Mouse (Mus musculus): ENCODE results near the gene 1700123O20Rik. TPM values are rescaled to one million over a fixed set of nuclear protein-coding genes. Genes with fewer than 3 reads are reported as not detected.

Gene 1700123O20Rik
- polyA plus RNA-seq, 1 experiment from 2014 or later = 78.9 TPM

DNA sequence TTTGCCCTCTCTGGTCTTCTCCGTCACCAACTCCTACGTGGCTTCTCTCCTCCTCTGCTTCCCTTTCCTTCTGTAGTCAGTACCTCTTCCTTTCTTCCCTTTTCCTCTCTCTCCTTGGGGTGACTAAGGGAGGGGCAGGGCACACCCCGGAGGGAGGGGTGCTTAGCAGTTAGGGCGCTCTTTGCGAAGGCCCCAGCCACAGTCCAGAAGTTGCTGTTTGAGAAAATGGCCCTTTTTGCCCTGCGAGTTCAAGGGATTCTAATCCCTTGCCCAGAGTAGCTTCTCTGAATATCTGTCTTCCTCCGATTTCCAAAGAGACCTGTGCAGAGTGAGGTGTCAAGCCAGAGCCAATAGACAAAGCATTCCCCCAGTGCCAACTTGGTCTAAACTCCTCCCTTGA, 26.1 kb downstream of the 1700123O20Rik start, which contains the start of gene Cebpe:
Gene Cebpe (minus strand): TSS at position 101 of the 400 bp plus-strand sequence.
- no peak for ATAC-seq (ENCODE audit: low read depth)
- H3K36me3 ChIP-seq (ENCODE audit: control insufficient read depth, insufficient read depth, low read length) = no peaks in the 10 kb centered on the region
- H3K4me1 ChIP-seq (replicated peaks; ENCODE audit: control insufficient read depth, insufficient read depth, low read length) = peaks cover 7% of the 10 kb centered on the region; the same call in 1 of the 2 replicates
- WGBS = 79% methylated on average over 7 of the region's 7 CpGs
- no peak within 1 kb of the TSS for H3K4me3 ChIP-seq (ENCODE audit: low read length)
- no peaks in the 10 kb centered on the region for H3K27me3 ChIP-seq (ENCODE audit: control insufficient read depth, insufficient read depth, low read depth, low read length)
- H3K27ac ChIP-seq (ENCODE audit: low read length) = peak within 1 kb of the TSS; percentile 33; the same call in 1 of the 2 replicates
- H3K4me2 ChIP-seq (ENCODE audit: low read depth, low read length) = no peak within 1 kb of the TSS
- peak within 1 kb of the TSS; percentile 5; the same call in 1 of the 2 replicates for H3K9ac ChIP-seq (ENCODE audit: low read length)
- no peaks in the 10 kb centered on the region for H3K9me3 ChIP-seq (ENCODE audit: control insufficient read depth, low read length)

DNA sequence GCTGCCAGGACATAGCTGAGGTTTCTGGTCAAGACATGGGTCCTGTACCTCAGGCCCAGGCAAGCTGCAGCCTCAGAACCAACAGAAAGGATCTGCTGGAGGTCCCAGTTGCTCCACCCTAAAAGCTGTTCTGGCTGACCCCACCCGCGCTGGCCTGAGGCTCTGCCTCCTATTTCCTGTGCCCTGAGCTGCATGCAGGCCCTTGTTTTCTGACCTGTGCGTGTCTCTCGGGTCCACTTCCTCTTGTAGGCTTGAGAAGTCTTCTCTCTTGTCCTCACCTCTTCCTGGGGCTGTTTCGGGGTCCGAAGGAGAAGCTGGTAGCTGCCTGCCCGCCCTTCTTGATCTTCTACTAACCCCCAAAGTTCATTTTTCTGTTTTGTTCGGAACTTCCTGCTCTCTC, 26.8 kb downstream of the 1700123O20Rik start:
- Histone ChIP-seq H3K9me3 (ENCODE audit: control insufficient read depth, low read length) (no peaks in the 10 kb centered on the region), H3K36me3 (ENCODE audit: control insufficient read depth, insufficient read depth, low read length) (no peaks in the 10 kb centered on the region), H3K4me2 (ENCODE audit: low read depth, low read length) (no peak overlapping the region), H3K4me1 (replicated peaks; ENCODE audit: control insufficient read depth, insufficient read depth, low read length) (peaks cover 7% of the 10 kb centered on the region; the same call in 1 of the 2 replicates), H3K4me3 (ENCODE audit: low read length) (no peak overlapping the region), H3K27me3 (ENCODE audit: control insufficient read depth, insufficient read depth, low read depth, low read length) (no peaks in the 10 kb centered on the region), H3K9ac (ENCODE audit: low read length) (peak overlapping the region; percentile 5; the same call in 1 of the 2 replicates), H3K27ac (ENCODE audit: low read length) (peak overlapping the region; percentile 33; the same call in 1 of the 2 replicates)
- 62% methylated on average over 8 of the region's 8 CpGs for WGBS
- 0 out of 2 replicates have a peak, but pooled peaks have one; percentile 24 for ATAC-seq (ENCODE audit: low read depth)

DNA sequence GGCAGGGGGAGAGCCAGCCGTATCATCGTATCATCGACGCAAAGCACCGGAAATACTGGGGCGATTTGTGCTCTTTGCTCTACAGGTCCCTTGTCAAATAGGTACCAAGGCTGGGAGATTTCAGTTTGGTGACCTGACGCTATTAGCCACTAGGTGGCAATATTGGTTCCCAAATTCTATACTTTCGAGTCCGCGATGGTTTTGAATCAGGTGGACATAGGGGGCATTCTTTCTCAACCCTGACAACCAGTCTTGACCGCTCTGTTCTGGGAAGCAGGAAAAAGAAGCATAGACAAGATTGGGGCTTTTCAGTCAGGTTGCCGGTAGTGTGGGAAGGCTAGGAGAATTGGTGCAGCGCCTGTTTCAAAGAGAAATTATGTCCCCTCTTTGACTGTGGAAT, 28.1 kb downstream of the 1700123O20Rik start:
- H3K27me3 ChIP-seq (ENCODE audit: control insufficient read depth, insufficient read depth, low read depth, low read length) = no peaks in the 10 kb centered on the region
- H3K4me3 ChIP-seq (ENCODE audit: low read length) = peak overlapping the region; percentile 46
- no peak overlapping the region for H3K27ac ChIP-seq (ENCODE audit: low read length)
- ATAC-seq (ENCODE audit: low read depth) = peak; percentile 56; the same call in 1 of the 2 replicates
- H3K9me3 ChIP-seq (ENCODE audit: control insufficient read depth, low read length) = no peaks in the 10 kb centered on the region
- WGBS = under 1% methylated on average over 13 of the region's 13 CpGs
- H3K4me1 ChIP-seq (replicated peaks; ENCODE audit: control insufficient read depth, insufficient read depth, low read length) = peaks cover 7% of the 10 kb centered on the region; the same call in 1 of the 2 replicates
- peak overlapping the region; percentile 81 for H3K4me2 ChIP-seq (ENCODE audit: low read depth, low read length)
- no peaks in the 10 kb centered on the region for H3K36me3 ChIP-seq (ENCODE audit: control insufficient read depth, insufficient read depth, low read length)
- no peak overlapping the region for H3K9ac ChIP-seq (ENCODE audit: low read length)

DNA sequence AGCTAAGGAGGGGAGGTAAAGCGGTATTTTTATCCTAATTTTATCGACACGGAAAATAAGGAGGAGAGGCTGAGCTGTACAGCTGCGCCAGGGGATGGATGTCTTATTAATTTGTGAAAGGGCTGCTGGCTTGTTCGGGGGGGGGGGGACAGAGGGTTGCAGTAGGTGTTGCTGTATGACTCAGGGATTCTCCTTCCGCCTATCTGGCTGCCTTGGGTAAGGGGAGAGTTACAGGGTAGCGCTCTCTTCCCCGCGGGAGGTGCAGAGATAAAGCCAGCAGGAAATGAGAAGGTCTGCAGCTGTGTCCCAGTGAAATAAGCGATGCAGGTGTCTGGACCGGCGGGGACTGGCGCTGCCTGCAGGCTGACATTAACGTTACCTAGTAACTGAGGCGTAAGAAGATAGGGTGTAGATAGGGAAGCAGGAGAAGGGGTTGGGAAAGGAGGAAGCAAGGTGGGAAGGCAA, 28.6 kb downstream of the 1700123O20Rik start:
- Histone ChIP-seq H3K9me3 (ENCODE audit: control insufficient read depth, low read length) (no peaks in the 10 kb centered on the region), H3K9ac (ENCODE audit: low read length) (peak overlapping the region; percentile 32), H3K4me3 (ENCODE audit: low read length) (peak overlapping the region; percentile 46), H3K27me3 (ENCODE audit: control insufficient read depth, insufficient read depth, low read depth, low read length) (no peaks in the 10 kb centered on the region), H3K4me2 (ENCODE audit: low read depth, low read length) (peak overlapping the region; percentile 81), H3K4me1 (replicated peaks; ENCODE audit: control insufficient read depth, insufficient read depth, low read length) (peaks cover 7% of the 10 kb centered on the region; the same call in 1 of the 2 replicates), H3K27ac (ENCODE audit: low read length) (no peak overlapping the region), H3K36me3 (ENCODE audit: control insufficient read depth, insufficient read depth, low read length) (no peaks in the 10 kb centered on the region)
- ATAC-seq (ENCODE audit: low read depth) = peak; percentile 26; the same call in 1 of the 2 replicates
- 2% methylated on average over 15 of the region's 15 CpGs for WGBS

DNA sequence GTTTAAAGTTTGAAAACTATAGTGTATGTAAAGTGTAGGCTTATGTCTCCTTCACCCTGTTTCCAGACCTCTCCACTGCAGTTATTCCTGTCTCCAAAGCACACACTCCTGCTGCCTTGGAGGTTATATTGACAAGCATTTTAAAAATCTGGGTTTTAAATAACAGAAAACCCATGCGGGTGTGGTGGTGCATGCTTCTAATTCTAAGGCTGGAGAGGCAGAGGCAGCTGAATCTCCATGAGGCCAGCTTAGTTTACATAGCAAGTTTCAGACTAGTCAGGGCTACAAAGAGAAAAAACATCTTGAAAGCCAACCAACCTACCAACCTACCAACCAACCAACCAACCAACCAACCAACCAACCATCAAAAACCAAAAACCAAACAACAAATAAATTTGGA, 29.4 kb downstream of the 1700123O20Rik start:
- no peak for ATAC-seq (ENCODE audit: low read depth)
- Histone ChIP-seq H3K27me3 (ENCODE audit: control insufficient read depth, insufficient read depth, low read depth, low read length) (no peaks in the 10 kb centered on the region), H3K27ac (ENCODE audit: low read length) (no peak overlapping the region), H3K4me3 (ENCODE audit: low read length) (no peak overlapping the region), H3K4me1 (replicated peaks; ENCODE audit: control insufficient read depth, insufficient read depth, low read length) (peaks cover 7% of the 10 kb centered on the region; the same call in 1 of the 2 replicates), H3K9ac (ENCODE audit: low read length) (no peak overlapping the region), H3K4me2 (ENCODE audit: low read depth, low read length) (no peak overlapping the region), H3K36me3 (ENCODE audit: control insufficient read depth, insufficient read depth, low read length) (no peaks in the 10 kb centered on the region), H3K9me3 (ENCODE audit: control insufficient read depth, low read length) (no peaks in the 10 kb centered on the region)
- 88% methylated on average over 1 of the region's 1 CpGs for WGBS

DNA sequence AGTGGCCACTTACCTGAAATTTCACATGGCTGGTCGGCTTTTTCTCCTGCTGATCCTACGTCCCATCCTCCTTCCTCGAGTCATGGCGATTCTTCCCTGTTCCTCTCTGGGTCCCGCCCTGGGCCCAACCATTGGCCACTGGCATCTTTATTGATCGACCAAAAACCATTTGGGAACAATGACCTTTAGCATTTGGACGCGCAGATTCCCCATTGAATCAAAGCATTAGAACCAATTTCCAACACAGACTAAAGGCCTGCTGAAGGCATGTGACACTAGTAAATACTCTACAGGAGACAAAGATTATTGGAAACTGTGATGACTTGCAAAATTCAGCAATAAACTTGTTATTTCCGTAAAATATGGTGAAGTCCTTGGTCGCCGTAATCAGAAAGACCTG, 34.0 kb downstream of the 1700123O20Rik start:
- 86% methylated on average over 11 of the region's 11 CpGs for WGBS
- H3K27ac ChIP-seq (ENCODE audit: low read length) = no peak overlapping the region
- no peaks in the 10 kb centered on the region for H3K27me3 ChIP-seq (ENCODE audit: control insufficient read depth, insufficient read depth, low read depth, low read length)
- H3K9me3 ChIP-seq (ENCODE audit: control insufficient read depth, low read length) = no peaks in the 10 kb centered on the region
- H3K4me2 ChIP-seq (ENCODE audit: low read depth, low read length) = no peak overlapping the region
- no peaks in the 10 kb centered on the region for H3K4me1 ChIP-seq (replicated peaks; ENCODE audit: control insufficient read depth, insufficient read depth, low read length)
- no peak overlapping the region for H3K4me3 ChIP-seq (ENCODE audit: low read length)
- H3K36me3 ChIP-seq (ENCODE audit: control insufficient read depth, insufficient read depth, low read length) = no peaks in the 10 kb centered on the region
- no peak for ATAC-seq (ENCODE audit: low read depth)
- no peak overlapping the region for H3K9ac ChIP-seq (ENCODE audit: low read length)

DNA sequence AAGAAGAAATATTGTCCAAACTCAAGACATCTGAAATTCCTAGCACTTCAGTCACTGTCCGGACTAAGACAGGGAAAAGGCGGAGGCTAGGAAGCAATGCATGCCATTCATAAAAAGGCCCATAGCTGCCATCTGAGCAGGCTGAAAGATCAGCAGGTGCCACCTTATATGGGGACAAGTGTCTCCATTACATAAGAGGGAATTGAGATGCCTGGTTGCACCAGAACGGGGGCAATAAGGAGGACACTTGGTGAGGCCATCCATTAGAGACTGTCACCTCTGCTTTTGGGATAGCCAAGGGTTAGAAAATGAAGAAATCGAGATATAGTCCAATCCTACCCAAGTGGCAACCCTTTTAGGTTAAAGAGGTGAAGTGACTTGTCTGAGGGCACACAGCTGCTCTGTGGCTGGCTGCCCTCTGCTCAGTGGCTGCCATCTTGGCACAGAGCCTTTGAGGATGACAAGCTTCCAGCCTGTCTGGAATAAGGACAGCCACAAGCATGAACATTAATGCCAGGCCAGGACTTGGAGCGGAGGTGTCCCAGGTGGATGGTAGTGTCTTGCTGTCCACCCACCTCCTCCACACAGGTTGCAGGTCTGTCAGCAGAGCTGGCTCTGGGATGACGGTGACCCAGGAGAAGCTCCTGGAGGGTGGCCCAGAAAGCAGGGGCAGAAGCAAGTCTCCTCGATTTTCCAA, 34.8 kb downstream of the 1700123O20Rik start:
- H3K27me3 ChIP-seq (ENCODE audit: control insufficient read depth, insufficient read depth, low read depth, low read length) = no peaks in the 10 kb centered on the region
- H3K9me3 ChIP-seq (ENCODE audit: control insufficient read depth, low read length) = no peaks in the 10 kb centered on the region
- H3K9ac ChIP-seq (ENCODE audit: low read length) = no peak overlapping the region
- no peak overlapping the region for H3K27ac ChIP-seq (ENCODE audit: low read length)
- H3K4me1 ChIP-seq (replicated peaks; ENCODE audit: control insufficient read depth, insufficient read depth, low read length) = no peaks in the 10 kb centered on the region
- 82% methylated on average over 7 of the region's 7 CpGs for WGBS
- no peak overlapping the region for H3K4me3 ChIP-seq (ENCODE audit: low read length)
- H3K36me3 ChIP-seq (ENCODE audit: control insufficient read depth, insufficient read depth, low read length) = no peaks in the 10 kb centered on the region
- no peak overlapping the region for H3K4me2 ChIP-seq (ENCODE audit: low read depth, low read length)
- no peak for ATAC-seq (ENCODE audit: low read depth)

DNA sequence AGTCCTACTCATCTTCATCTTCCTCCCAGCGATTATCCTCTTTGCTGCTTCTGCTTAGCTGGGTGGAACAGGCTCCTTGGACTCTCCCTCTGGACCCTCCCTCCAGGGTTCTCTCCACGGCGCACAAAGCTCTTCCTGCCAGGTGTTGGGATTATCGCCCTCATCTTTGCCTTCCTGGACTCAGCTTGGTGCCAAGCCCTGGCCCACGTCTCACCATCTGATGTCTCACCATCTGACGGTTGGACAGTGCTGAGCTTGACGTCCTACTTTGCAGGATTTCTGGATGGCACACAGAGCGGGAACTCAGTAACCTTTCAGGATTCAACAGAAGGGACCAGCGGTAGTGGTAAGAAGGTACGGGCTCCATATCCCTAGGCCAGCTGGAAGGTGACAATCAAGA, 35.7 kb downstream of the 1700123O20Rik start:
- H3K4me2 ChIP-seq (ENCODE audit: low read depth, low read length) = no peak overlapping the region
- H3K4me1 ChIP-seq (replicated peaks; ENCODE audit: control insufficient read depth, insufficient read depth, low read length) = no peaks in the 10 kb centered on the region
- H3K27me3 ChIP-seq (ENCODE audit: control insufficient read depth, insufficient read depth, low read depth, low read length) = no peaks in the 10 kb centered on the region
- H3K36me3 ChIP-seq (ENCODE audit: control insufficient read depth, insufficient read depth, low read length) = no peaks in the 10 kb centered on the region
- H3K27ac ChIP-seq (ENCODE audit: low read length) = no peak overlapping the region
- no peak overlapping the region for H3K9ac ChIP-seq (ENCODE audit: low read length)
- H3K9me3 ChIP-seq (ENCODE audit: control insufficient read depth, low read length) = no peaks in the 10 kb centered on the region
- ATAC-seq (ENCODE audit: low read depth) = no peak
- no peak overlapping the region for H3K4me3 ChIP-seq (ENCODE audit: low read length)
- 77% methylated on average over 10 of the region's 10 CpGs for WGBS

DNA sequence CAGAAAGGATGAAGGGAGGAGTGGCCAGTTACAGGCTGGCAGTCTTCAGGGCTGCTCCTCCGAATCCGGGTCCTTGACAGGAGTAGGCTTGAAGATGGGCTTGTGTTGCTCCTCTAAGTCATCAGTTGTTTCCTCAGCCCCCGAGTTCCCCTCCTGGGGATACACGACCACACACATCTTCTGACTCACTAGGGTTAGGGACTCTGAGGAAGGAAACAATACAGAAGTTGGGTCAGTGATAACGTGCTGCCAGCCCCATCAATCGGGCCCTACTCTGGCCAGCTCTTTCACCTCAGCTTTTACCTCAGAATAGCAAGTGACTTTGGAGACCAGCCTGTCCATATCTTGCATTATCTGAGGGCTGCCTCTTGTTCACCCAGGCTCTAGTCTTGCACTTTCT, 38.0 kb downstream of the 1700123O20Rik start:
- Histone ChIP-seq H3K4me3 (ENCODE audit: low read length) (no peak overlapping the region), H3K4me1 (replicated peaks; ENCODE audit: control insufficient read depth, insufficient read depth, low read length) (no peaks in the 10 kb centered on the region), H3K4me2 (ENCODE audit: low read depth, low read length) (no peak overlapping the region), H3K9me3 (ENCODE audit: control insufficient read depth, low read length) (no peaks in the 10 kb centered on the region), H3K9ac (ENCODE audit: low read length) (no peak overlapping the region), H3K27ac (ENCODE audit: low read length) (no peak overlapping the region), H3K36me3 (ENCODE audit: control insufficient read depth, insufficient read depth, low read length) (no peaks in the 10 kb centered on the region), H3K27me3 (ENCODE audit: control insufficient read depth, insufficient read depth, low read depth, low read length) (no peaks in the 10 kb centered on the region)
- ATAC-seq (ENCODE audit: low read depth) = no peak
- 65% methylated on average over 6 of the region's 6 CpGs for WGBS
